Mouse (Mus musculus) left cerebral cortex, adult 8-10 months (tissue): ENCODE measurements around the gene Ctdspl. TPM values are rescaled to one million over a fixed set of nuclear protein-coding genes. Genes with fewer than 3 reads are reported as not detected.

ENCODE experiments used
- DNase-seq, 2 experiments: peaks; one replicate each; pipeline ENCODE4 v3.0.0; 2022; ENCODE audit warnings: low spot score in 2 of 2
- total RNA-seq, 4 experiments: library from RNA; stranded (reverse); gene quantifications; 2 replicates each; pipeline ENCODE4 v1.2.4; 2022

The Ctdspl gene
- total RNA-seq, 4 experiments from 2014 or later, result 36.1 to 37.2 (median 36.4) TPM

GRCm38 (mm10) chr9:118949654-118950053, 23.4 kb downstream of the Ctdspl start:
- DNase-seq, result no peak

- no peak for DNase-seq
These were observed 23.8 kb downstream of the Ctdspl start for GRCm38 (mm10) chr9:118950061-118950460.

GRCm38 (mm10) chr9:118950751-118951150, 24.5 kb downstream of the Ctdspl start:
- DNase-seq, result no peak

GRCm38 (mm10) chr9:118951381-118951780, 25.1 kb downstream of the Ctdspl start:
- no peak for DNase-seq

GRCm38 (mm10) chr9:118952180-118952579, 25.9 kb downstream of the Ctdspl start:
- DNase-seq, result no peak

GRCm38 (mm10) chr9:118953465-118954194, 27.4 kb downstream of the Ctdspl start:
- peak in 1 of 2 experiments; percentile 51 for DNase-seq

- DNase-seq, result no peak
These were observed 32.5 kb downstream of the Ctdspl start for GRCm38 (mm10) chr9:118958802-118959201.

- DNase-seq, result no peak
These were observed 34.3 kb downstream of the Ctdspl start for GRCm38 (mm10) chr9:118960415-118961091.

- no peak for DNase-seq
These were observed 36.9 kb downstream of the Ctdspl start for GRCm38 (mm10) chr9:118963149-118963548.

GRCm38 (mm10) chr9:118964263-118965034, 38.2 kb downstream of the Ctdspl start:
- DNase-seq, result no peak

GRCm38 (mm10) chr9:118969810-118970209, 43.6 kb downstream of the Ctdspl start:
- no peak for DNase-seq

GRCm38 (mm10) chr9:118973028-118973427, 46.8 kb downstream of the Ctdspl start:
- DNase-seq, result no peak

- no peak for DNase-seq
These were observed 47.3 kb downstream of the Ctdspl start for GRCm38 (mm10) chr9:118973566-118973965.

- DNase-seq, result no peak
These were observed 47.9 kb downstream of the Ctdspl start for GRCm38 (mm10) chr9:118974148-118974547.

GRCm38 (mm10) chr9:118975211-118975671, 49.0 kb downstream of the Ctdspl start:
- no peak for DNase-seq

GRCm38 (mm10) chr9:118975758-118976157, 49.5 kb downstream of the Ctdspl start:
- no peak for DNase-seq

- DNase-seq, result no peak
These were observed 50.3 kb downstream of the Ctdspl start for GRCm38 (mm10) chr9:118976561-118976960.

- peak in 1 of 2 experiments; percentile 77 for DNase-seq
These were observed 51.2 kb downstream of the Ctdspl start for GRCm38 (mm10) chr9:118977425-118977824.

GRCm38 (mm10) chr9:118980411-118980823, 54.2 kb downstream of the Ctdspl start:
- DNase-seq, result peak in 1 of 2 experiments; percentile 55

- DNase-seq, result no peak
These were observed 58.6 kb downstream of the Ctdspl start for GRCm38 (mm10) chr9:118984650-118985432.

- DNase-seq, result no peak
These were observed 60.0 kb downstream of the Ctdspl start for GRCm38 (mm10) chr9:118986286-118986685.
